Mouse (Mus musculus): ENCODE measurements at regions not wholly inside any gene's neighbourhood (a gene's known extent, or its start where the extent isn't known, plus 50 kb on each side); places are given as distances from the start of the nearest gene placed in this dataset.
A peak's percentile ranks its signal among the peaks of the same experiment; 100 is the strongest.

GRCm38 (mm10) chr13:107246956-107247751 is 225.2 kb upstream of the Kif2a start:
- no peak for DNase-seq

GRCm38 (mm10) chr13:107244173-107244572 is 222.2 kb upstream of the Kif2a start:
- DNase-seq = no peak

- no peak for DNase-seq
Measured at GRCm38 (mm10) chr13:107239035-107239387, 217.1 kb upstream of the Kif2a start.

GRCm38 (mm10) chr13:107238364-107239034 is 216.6 kb upstream of the Kif2a start:
- no peak for DNase-seq

- no peak for DNase-seq
Measured at GRCm38 (mm10) chr13:107219456-107219855, 197.5 kb upstream of the Kif2a start.

GRCm38 (mm10) chr13:107218351-107218750 is 196.4 kb upstream of the Kif2a start:
- DNase-seq = no peak

GRCm38 (mm10) chr13:107217825-107218224 is 195.9 kb upstream of the Kif2a start:
- no peak for DNase-seq

- DNase-seq = no peak
Measured at GRCm38 (mm10) chr13:107213281-107213680, 191.4 kb upstream of the Kif2a start.

GRCm38 (mm10) chr13:107210676-107211075 is 188.8 kb upstream of the Kif2a start:
- DNase-seq = no peak

- peak; percentile 41 for DNase-seq
Measured at GRCm38 (mm10) chr13:107207354-107208181, 185.6 kb upstream of the Kif2a start.

GRCm38 (mm10) chr13:107199875-107200274 is 177.9 kb upstream of the Kif2a start:
- DNase-seq = no peak

- no peak for DNase-seq
Measured at GRCm38 (mm10) chr13:107193426-107193825, 171.5 kb upstream of the Kif2a start.

GRCm38 (mm10) chr13:107187258-107187878 is 165.4 kb upstream of the Kif2a start:
- DNase-seq = no peak

- DNase-seq = peak; percentile 65
Measured at GRCm38 (mm10) chr13:107182544-107182943, 160.6 kb upstream of the Kif2a start.

- no peak for DNase-seq
Measured at GRCm38 (mm10) chr13:107179551-107179950, 157.6 kb upstream of the Kif2a start.

GRCm38 (mm10) chr13:107177595-107177994 is 155.7 kb upstream of the Kif2a start:
- DNase-seq = no peak

- no peak for DNase-seq
Measured at GRCm38 (mm10) chr13:107175891-107176290, 154.0 kb upstream of the Kif2a start.

GRCm38 (mm10) chr13:107168599-107169149 is 146.7 kb upstream of the Kif2a start:
- DNase-seq = peak; percentile 48

- no peak for DNase-seq
Measured at GRCm38 (mm10) chr13:107167856-107168598, 146.1 kb upstream of the Kif2a start.

GRCm38 (mm10) chr13:107151548-107151947 is 129.6 kb upstream of the Kif2a start:
- DNase-seq = no peak

GRCm38 (mm10) chr13:107141209-107141608 is 119.3 kb upstream of the Kif2a start:
- DNase-seq = no peak

- DNase-seq = no peak
Measured at GRCm38 (mm10) chr13:107134125-107134524, 112.2 kb upstream of the Kif2a start.
